ENCODE assay signal across 8 mouse cellular contexts in the genomic region with DNA sequence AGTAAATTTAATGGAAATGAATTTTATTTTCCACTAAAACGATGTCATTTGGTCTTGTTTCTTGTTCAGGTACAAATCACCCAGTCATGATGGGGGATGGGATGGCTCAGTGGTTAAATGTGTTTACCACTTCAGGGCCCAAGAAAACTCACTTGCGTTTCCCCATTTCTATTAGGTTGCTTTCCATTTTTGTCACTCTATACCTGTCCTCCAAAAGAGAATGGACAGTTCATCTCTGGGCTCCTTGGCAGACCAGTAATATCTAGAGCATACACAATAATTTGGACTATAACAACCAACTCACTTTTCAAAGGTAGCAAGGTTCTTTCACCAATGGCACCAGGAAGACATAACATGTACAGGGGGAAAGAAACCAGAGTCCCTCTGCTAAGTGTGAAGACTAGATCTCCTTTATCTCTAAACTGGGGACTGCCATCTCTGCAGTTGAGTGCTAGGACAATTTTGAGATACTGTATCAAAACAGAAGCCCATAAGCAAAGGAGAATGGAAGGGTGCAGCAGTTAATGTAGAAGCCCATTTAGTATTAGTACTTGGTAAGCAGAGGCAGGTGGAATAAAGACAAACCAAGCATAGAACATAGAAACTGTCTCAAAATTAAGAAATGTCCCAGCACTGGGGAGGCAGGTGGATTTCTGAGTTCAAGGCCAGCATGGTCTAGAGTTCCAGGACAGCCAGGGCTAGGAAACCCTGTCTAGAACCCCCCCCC. TPM values are rescaled to one million over a fixed set of nuclear protein-coding genes. Genes with fewer than 3 reads are reported as not detected.
DNase-seq lines count a peak whose midpoint lies in the region; ATAC-seq lines count a peak whose summit lies in the region.

No protein-coding gene starts in this region.

- H3K4me1 ChIP-seq in heart, embryonic 15.5 days (replicated peaks) = peaks cover 11% of the 10 kb centered on the region
- H3K4me1 ChIP-seq in hindbrain, embryonic 16.5 days (ENCODE audit: control insufficient read depth, insufficient read depth, low read depth, low read length) = peaks cover 15% of the 10 kb centered on the region
- peaks cover 27% of the 10 kb centered on the region for H3K4me1 ChIP-seq in midbrain, embryonic 15.5 days

- H3K4me3 ChIP-seq in heart, embryonic 15.5 days = peak overlapping the region; percentile 81; the same call in 1 of the 2 replicates
- H3K4me3 ChIP-seq in hindbrain, embryonic 16.5 days (ENCODE audit: low read length) = peak overlapping the region; percentile 79
- peak overlapping the region; percentile 60 for H3K4me3 ChIP-seq in midbrain, embryonic 15.5 days

- no peaks in the 10 kb centered on the region for H3K9me3 ChIP-seq in heart, embryonic 15.5 days (replicated peaks)
- H3K9me3 ChIP-seq in hindbrain, embryonic 16.5 days (ENCODE audit: control insufficient read depth, low read length) = no peaks in the 10 kb centered on the region
- H3K9me3 ChIP-seq in midbrain, embryonic 15.5 days = no peaks in the 10 kb centered on the region

- peak overlapping the region; percentile 68 for H3K4me2 ChIP-seq in heart, embryonic 15.5 days
- H3K4me2 ChIP-seq in hindbrain, embryonic 16.5 days (ENCODE audit: low read length) = peak overlapping the region; percentile 63
- H3K4me2 ChIP-seq in midbrain, embryonic 15.5 days = peak overlapping the region; percentile 89

- 38% methylated on average over 2 of the region's 2 CpGs for WGBS in heart, embryonic 15.5 days
- 31% methylated on average over 2 of the region's 2 CpGs for WGBS in hindbrain, embryonic 16.5 days
- 36% methylated on average over 2 of the region's 2 CpGs for WGBS in midbrain, embryonic 15.5 days

- no peak for DNase-seq in heart, postnatal 36 days
- peak; percentile 54 for DNase-seq in embryo, embryonic 10 days (ENCODE audit: low spot score)
- DNase-seq in frontal cortex, postnatal 25 days (ENCODE audit: low spot score in 2 of 2) = no peak
- no peak for DNase-seq in left cerebral cortex, postnatal 4 days
- DNase-seq in layer of hippocampus, postnatal 36 days = no peak

- intact Hi-C loops in heart, postnatal 36 days (cut with DNase I) = no loop called here
- intact Hi-C loops in left cerebral cortex, postnatal 4 days (cut with DNase I) = loop anchor here (5.0 kb wide), 1 partner anchor 38 kb away; the partner anchor contains the start of gene Syncrip

- no peak overlapping the region for H3K27ac ChIP-seq in heart, embryonic 15.5 days
- H3K27ac ChIP-seq in hindbrain, embryonic 16.5 days (ENCODE audit: low read depth, low read length) = no peak overlapping the region
- H3K27ac ChIP-seq in midbrain, embryonic 15.5 days = no peak overlapping the region

- H3K36me3 ChIP-seq in heart, embryonic 15.5 days = peaks cover 17% of the 10 kb centered on the region; the same call in 1 of the 2 replicates
- no peaks in the 10 kb centered on the region for H3K36me3 ChIP-seq in hindbrain, embryonic 16.5 days (ENCODE audit: control insufficient read depth, insufficient read depth, low read length)
- H3K36me3 ChIP-seq in midbrain, embryonic 15.5 days (replicated peaks) = 0 out of 2 replicates have a peak, but pooled peaks cover 7% of the 10 kb centered on the region

- no peaks in the 10 kb centered on the region for H3K27me3 ChIP-seq in heart, embryonic 15.5 days
- no peaks in the 10 kb centered on the region for H3K27me3 ChIP-seq in hindbrain, embryonic 16.5 days (replicated peaks; ENCODE audit: control insufficient read depth, insufficient read depth, low read length)
- H3K27me3 ChIP-seq in midbrain, embryonic 15.5 days (replicated peaks) = no peaks in the 10 kb centered on the region

- no peak for ATAC-seq in heart, embryonic 15.5 days (replicated peaks; ENCODE audit: insufficient number of reproducible peaks, insufficient read depth, low FRiP score, low read depth)
- ATAC-seq in hindbrain, embryonic 16.5 days = no peak
- ATAC-seq in midbrain, embryonic 15.5 days (replicated peaks) = no peak

- 0 out of 2 replicates have a peak overlapping the region, but pooled peaks have one; percentile 15 for H3K9ac ChIP-seq in heart, embryonic 15.5 days
- no peak overlapping the region; the same call in 1 of the 2 replicates for H3K9ac ChIP-seq in hindbrain, embryonic 16.5 days (ENCODE audit: low read depth, low read length)
- peak overlapping the region; percentile 82; the same call in 1 of the 2 replicates for H3K9ac ChIP-seq in midbrain, embryonic 15.5 days

RNA-seq across cellular contexts. Expression of gene Zfp949, which starts 27.5 kb away (rescaled TPM):
- 7.6 and 9.0 TPM in 2 replicates for polyA plus RNA-seq in heart, embryonic 15.5 days (2015; fragmentation: Nextera tagmentation; extraction: Ambion mirVana)
- total RNA-seq in heart, postnatal 36 days (2021) = 10 to 100 TPM in 1 of 2 experiments, 1 to 10 TPM in 1; 9.2 to 10.1 TPM
- 21.4 TPM in 2 replicates for polyA plus RNA-seq in hindbrain, embryonic 16.5 days (2015; fragmentation: Nextera tagmentation; extraction: Ambion mirVana)
- 21.2 and 22.2 TPM in 2 replicates for polyA plus RNA-seq in midbrain, embryonic 15.5 days (2015; fragmentation: Nextera tagmentation; extraction: Ambion mirVana)
- total RNA-seq in left cerebral cortex, postnatal 4 days (2021) = 10 to 100 TPM; 17.5 to 19.7 TPM
- total RNA-seq in layer of hippocampus, postnatal 36 days (2021) = 10 to 100 TPM; 22.4 to 24.7 TPM

RNA-seq across cellular contexts. Expression of gene Syncrip, which starts 37.9 kb away (rescaled TPM):
- 51.5 and 52.1 TPM in 2 replicates for polyA plus RNA-seq in heart, embryonic 15.5 days (2015; fragmentation: Nextera tagmentation; extraction: Ambion mirVana)
- total RNA-seq in heart, postnatal 36 days (2021) = 10 to 100 TPM; 59.9 to 63.2 TPM
- polyA plus RNA-seq in hindbrain, embryonic 16.5 days (2015; fragmentation: Nextera tagmentation; extraction: Ambion mirVana) = 67.1 and 71.6 TPM in 2 replicates
- polyA plus RNA-seq in midbrain, embryonic 15.5 days (2015; fragmentation: Nextera tagmentation; extraction: Ambion mirVana) = 75.2 and 82.5 TPM in 2 replicates
- 100 to 1,000 TPM; 135 to 153 TPM for total RNA-seq in left cerebral cortex, postnatal 4 days (2021)
- 10 to 100 TPM; 69.5 to 70.8 TPM for total RNA-seq in layer of hippocampus, postnatal 36 days (2021)
